Mouse (Mus musculus): ENCODE results near the gene Birc6. TPM values are rescaled to one million over a fixed set of nuclear protein-coding genes. Genes with fewer than 3 reads are reported as not detected.

Birc6 gene
- polyA plus RNA-seq, 1 experiment from 2014 or later, result 92.4 TPM

DNA sequence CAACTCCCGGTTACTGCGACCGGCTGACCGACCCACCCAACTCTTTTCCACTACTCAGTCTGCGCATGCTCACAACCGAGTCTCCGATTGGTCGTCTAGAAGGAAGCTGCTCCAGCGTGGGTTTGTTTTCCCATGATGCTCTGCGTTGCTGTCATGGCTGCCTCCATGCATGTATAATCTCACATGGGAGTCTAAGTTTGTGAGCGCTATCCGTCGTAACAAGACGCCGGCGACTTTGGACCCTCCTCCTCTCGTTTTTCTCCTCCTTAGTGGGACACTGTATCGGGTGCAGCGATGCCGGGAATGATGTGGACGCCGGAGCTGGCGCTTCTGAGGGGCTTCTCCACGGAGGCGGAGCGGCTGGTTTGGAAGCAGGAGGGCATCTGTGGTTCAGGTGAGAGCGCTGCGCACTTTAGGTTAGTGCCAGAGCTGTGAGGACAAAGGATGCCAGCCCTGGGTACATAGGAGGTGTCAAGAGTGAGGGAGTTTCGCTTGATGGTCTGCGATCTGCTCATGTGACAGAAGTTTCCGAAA lies 189.6 kb downstream of the Birc6 start, which contains the start of gene Ttc27:
Gene Ttc27, plus strand, starts transcription at position 115 of the 534 bp plus-strand sequence.
- peaks cover 22% of the 10 kb centered on the region for H3K36me3 ChIP-seq (replicated peaks)
- peak within 1 kb of the TSS; percentile 75 for H3K27ac ChIP-seq (replicated peaks)
- no peaks in the 10 kb centered on the region for H3K27me3 ChIP-seq (replicated peaks; ENCODE audit: low read depth, poor library complexity, severe bottlenecking)
- H3K4me3 ChIP-seq, result peak within 1 kb of the TSS; percentile 94
- H3K9me3 ChIP-seq, result no peaks in the 10 kb centered on the region
- peak; percentile 95 for DNase-seq (ENCODE audit: low spot score)
- H3K4me1 ChIP-seq, result peaks cover 13% of the 10 kb centered on the region
- WGBS, result under 1% methylated on average over 31 of the region's 31 CpGs

GRCm38 (mm10) chr17:74732872-74733271 lies 204.8 kb downstream of the Birc6 start:
- Histone ChIP-seq H3K36me3 (replicated peaks) (peaks cover 32% of the 10 kb centered on the region), H3K27ac (replicated peaks) (no peak overlapping the region), H3K9me3 (no peaks in the 10 kb centered on the region), H3K4me3 (no peak overlapping the region), H3K4me1 (no peaks in the 10 kb centered on the region), H3K27me3 (replicated peaks; ENCODE audit: low read depth, poor library complexity, severe bottlenecking) (no peaks in the 10 kb centered on the region)
- DNase-seq (ENCODE audit: low spot score), result peak; percentile 15

DNA sequence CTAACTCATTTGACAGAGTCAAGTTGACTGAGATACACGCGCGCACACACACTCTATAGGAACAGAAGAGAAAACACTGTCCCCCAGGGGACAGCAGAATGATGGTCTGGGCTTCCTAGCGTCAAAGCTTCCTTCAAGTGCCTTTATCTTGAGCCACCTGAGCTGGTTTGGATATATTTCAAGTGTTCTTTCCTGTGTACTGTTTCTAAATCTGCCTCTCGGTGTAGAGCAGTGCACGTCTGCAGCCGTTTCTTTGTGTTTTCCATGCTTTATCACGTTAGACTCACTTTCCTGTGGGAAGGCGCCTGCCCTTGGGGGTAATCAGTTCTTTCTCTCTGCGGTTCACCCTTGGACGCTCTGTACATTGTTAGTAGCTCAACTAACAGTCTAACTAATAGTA lies 207.3 kb downstream of the Birc6 start:
- no peak for DNase-seq (ENCODE audit: low spot score)
- no peaks in the 10 kb centered on the region for H3K9me3 ChIP-seq
- WGBS, result 90% methylated on average over 11 of the region's 11 CpGs
- no peak overlapping the region for H3K27ac ChIP-seq (replicated peaks)
- H3K27me3 ChIP-seq (replicated peaks; ENCODE audit: low read depth, poor library complexity, severe bottlenecking), result no peaks in the 10 kb centered on the region
- H3K4me3 ChIP-seq, result no peak overlapping the region
- H3K36me3 ChIP-seq (replicated peaks), result peaks cover 25% of the 10 kb centered on the region
- no peaks in the 10 kb centered on the region for H3K4me1 ChIP-seq

DNA sequence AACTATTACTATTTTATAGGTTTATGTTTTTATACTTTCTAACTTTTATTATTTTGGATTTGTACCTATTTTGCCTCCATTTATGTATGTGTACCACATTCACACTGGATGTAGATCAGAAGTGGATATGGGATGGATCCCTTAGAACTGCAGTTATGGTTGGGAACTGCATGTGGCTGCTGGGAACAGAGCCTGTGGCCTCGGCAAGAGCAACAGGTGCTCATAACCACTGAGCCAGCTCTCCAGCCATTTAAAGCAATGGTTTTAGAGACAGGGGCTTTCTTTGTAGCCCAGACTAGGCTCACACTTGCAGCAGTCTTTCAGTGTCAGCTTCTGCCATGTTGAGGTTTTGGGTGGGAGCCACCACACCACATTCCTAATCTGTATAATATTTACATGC lies 221.6 kb downstream of the Birc6 start:
- no peak overlapping the region for H3K27ac ChIP-seq (replicated peaks)
- no peaks in the 10 kb centered on the region for H3K4me1 ChIP-seq
- 94% methylated on average over 1 of the region's 1 CpGs for WGBS
- H3K27me3 ChIP-seq (replicated peaks; ENCODE audit: low read depth, poor library complexity, severe bottlenecking), result no peaks in the 10 kb centered on the region
- DNase-seq (ENCODE audit: low spot score), result no peak
- H3K36me3 ChIP-seq (replicated peaks), result peaks cover 35% of the 10 kb centered on the region
- no peaks in the 10 kb centered on the region for H3K9me3 ChIP-seq
- H3K4me3 ChIP-seq, result no peak overlapping the region

GRCm38 (mm10) chr17:74751026-74751425 lies 222.9 kb downstream of the Birc6 start:
- DNase-seq (ENCODE audit: low spot score), result no peak
- H3K27me3 ChIP-seq (replicated peaks; ENCODE audit: low read depth, poor library complexity, severe bottlenecking), result no peaks in the 10 kb centered on the region
- H3K9me3 ChIP-seq, result no peaks in the 10 kb centered on the region
- no peaks in the 10 kb centered on the region for H3K4me1 ChIP-seq
- H3K36me3 ChIP-seq (replicated peaks), result peaks cover 33% of the 10 kb centered on the region
- H3K4me3 ChIP-seq, result no peak overlapping the region
- 89% methylated on average over 4 of the region's 4 CpGs for whole genome bisulfite sequencing
- H3K27ac ChIP-seq (replicated peaks), result no peak overlapping the region

Other genes starting within 250 kb of the Birc6 start
- 89.3 and 94.8 TPM in 2 replicates for gene Memo1, start 232.8 kb upstream of the Birc6 start, polyA plus RNA-seq (2016; fragmentation: Nextera tagmentation; extraction: Ambion mirVana)
- gene Dpy30, start 204.4 kb upstream of the Birc6 start, polyA plus RNA-seq (2016; fragmentation: Nextera tagmentation; extraction: Ambion mirVana), result 287 and 298 TPM in 2 replicates
- 17.0 and 18.0 TPM in 2 replicates for gene Spast, start 189.3 kb upstream of the Birc6 start, polyA plus RNA-seq (2016; fragmentation: Nextera tagmentation; extraction: Ambion mirVana)
- gene Slc30a6, start 132.7 kb upstream of the Birc6 start, polyA plus RNA-seq (2016; fragmentation: Nextera tagmentation; extraction: Ambion mirVana), result 38.3 and 39.2 TPM in 2 replicates
- gene Nlrc4, start 69.2 kb upstream of the Birc6 start, polyA plus RNA-seq (2016; fragmentation: Nextera tagmentation; extraction: Ambion mirVana), result 0.16 and 0.19 TPM in 2 replicates
- 31.4 and 34.8 TPM in 2 replicates for gene Yipf4, start 38.8 kb upstream of the Birc6 start, polyA plus RNA-seq (2016; fragmentation: Nextera tagmentation; extraction: Ambion mirVana)
- gene Ttc27, start 189.4 kb downstream of the Birc6 start, polyA plus RNA-seq (2016; fragmentation: Nextera tagmentation; extraction: Ambion mirVana), result 28.8 and 29.1 TPM in 2 replicates